Mouse (Mus musculus): Measurements from ENCODE around the gene Odf3. TPM values are rescaled to one million over a fixed set of nuclear protein-coding genes. Genes with fewer than 3 reads are reported as not detected.
A peak's percentile ranks its signal among the peaks of the same experiment; 100 is the strongest.
"Not testable (repeated sequence)": the region's sequence is repeated elsewhere in the genome, so short reads cannot be mapped to it uniquely, and the experiment has no call there.

Odf3 gene
- polyA plus RNA-seq, 1 experiment from 2014 or later = not detected

DNA sequence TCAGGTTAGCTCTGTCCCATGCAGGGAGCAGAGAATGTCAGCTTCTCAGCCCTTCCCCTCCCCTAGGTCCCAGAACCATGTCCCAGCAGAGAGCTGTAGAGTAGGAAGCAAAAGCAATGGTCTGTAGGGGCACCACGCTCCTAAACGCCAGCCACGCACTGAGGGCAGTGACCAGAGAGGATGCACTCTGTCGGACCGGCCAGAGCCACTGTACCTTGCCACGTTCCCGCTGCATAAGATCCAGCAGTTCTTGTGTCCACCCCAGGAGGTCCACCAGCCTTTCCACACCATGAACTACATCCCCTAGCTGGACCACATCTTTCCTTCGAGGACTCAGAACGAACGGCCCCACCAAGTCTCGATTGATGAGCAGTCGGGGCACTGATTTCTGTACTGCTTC is 17.2 kb downstream of the Odf3 start:
- Histone ChIP-seq H3K4me2 (ENCODE audit: low read depth, low read length) (no peak overlapping the region), H3K4me1 (ENCODE audit: control insufficient read depth, insufficient read depth, low read length) (no peaks in the 10 kb centered on the region), H3K36me3 (ENCODE audit: control insufficient read depth, insufficient read depth) (peaks cover 66% of the 10 kb centered on the region), H3K4me3 (ENCODE audit: low read length) (no peak overlapping the region), H3K27ac (ENCODE audit: low read length) (no peak overlapping the region), H3K9me3 (replicated peaks; ENCODE audit: control insufficient read depth, low read length) (no peaks in the 10 kb centered on the region), H3K9ac (ENCODE audit: low read length) (no peak overlapping the region), H3K27me3 (ENCODE audit: control insufficient read depth, insufficient read depth, low read length) (no peaks in the 10 kb centered on the region)
- ATAC-seq (replicated peaks; ENCODE audit: extremely low read depth, insufficient read depth, low FRiP score) = no peak
- 84% methylated on average over 12 of the region's 12 CpGs for WGBS

DNA sequence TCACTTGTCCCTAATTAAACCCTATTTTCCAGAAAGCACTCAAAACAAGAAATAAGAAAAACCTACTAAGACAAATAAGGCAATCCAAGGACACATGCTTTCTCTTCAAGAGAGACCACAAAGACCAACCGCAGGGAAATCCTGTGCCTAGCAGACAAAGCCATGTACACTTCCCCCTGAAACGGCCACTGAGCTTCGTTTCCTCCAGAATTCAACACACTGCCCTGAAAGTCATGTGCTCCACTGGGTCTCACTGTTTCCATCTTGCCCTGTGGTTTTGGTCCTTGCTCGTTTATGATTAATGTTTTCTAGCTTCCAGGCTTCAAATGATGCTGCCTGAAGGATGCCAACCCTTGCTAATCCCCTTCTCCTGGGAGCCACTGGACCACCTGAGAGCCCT is 26.6 kb downstream of the Odf3 start:
- H3K4me2 ChIP-seq (ENCODE audit: low read depth, low read length) = no peak overlapping the region
- 86% methylated on average over 4 of the region's 4 CpGs for WGBS
- H3K4me1 ChIP-seq (ENCODE audit: control insufficient read depth, insufficient read depth, low read length) = no peaks in the 10 kb centered on the region
- ATAC-seq (replicated peaks; ENCODE audit: extremely low read depth, insufficient read depth, low FRiP score) = no peak
- H3K36me3 ChIP-seq (ENCODE audit: control insufficient read depth, insufficient read depth) = peaks cover 24% of the 10 kb centered on the region
- H3K27me3 ChIP-seq (ENCODE audit: control insufficient read depth, insufficient read depth, low read length) = no peaks in the 10 kb centered on the region
- H3K9me3 ChIP-seq (replicated peaks; ENCODE audit: control insufficient read depth, low read length) = no peaks in the 10 kb centered on the region
- H3K27ac ChIP-seq (ENCODE audit: low read length) = no peak overlapping the region
- H3K9ac ChIP-seq (ENCODE audit: low read length) = no peak overlapping the region
- H3K4me3 ChIP-seq (ENCODE audit: low read length) = no peak overlapping the region

GRCm38 (mm10) chr7:140877364-140877763 is 29.8 kb downstream of the Odf3 start:
- ATAC-seq (replicated peaks; ENCODE audit: extremely low read depth, insufficient read depth, low FRiP score) = no peak
- H3K9me3 ChIP-seq (replicated peaks; ENCODE audit: control insufficient read depth, low read length) = no peaks in the 10 kb centered on the region
- peaks cover 21% of the 10 kb centered on the region for H3K36me3 ChIP-seq (ENCODE audit: control insufficient read depth, insufficient read depth)
- no peak overlapping the region for H3K4me3 ChIP-seq (ENCODE audit: low read length)
- H3K27ac ChIP-seq (ENCODE audit: low read length) = no peak overlapping the region
- 76% methylated on average over 6 of the region's 6 CpGs for WGBS
- H3K9ac ChIP-seq (ENCODE audit: low read length) = no peak overlapping the region
- no peaks in the 10 kb centered on the region for H3K27me3 ChIP-seq (ENCODE audit: control insufficient read depth, insufficient read depth, low read length)
- H3K4me1 ChIP-seq (ENCODE audit: control insufficient read depth, insufficient read depth, low read length) = peaks cover 11% of the 10 kb centered on the region; the same call in 1 of the 2 replicates
- no peak overlapping the region for H3K4me2 ChIP-seq (ENCODE audit: low read depth, low read length)

DNA sequence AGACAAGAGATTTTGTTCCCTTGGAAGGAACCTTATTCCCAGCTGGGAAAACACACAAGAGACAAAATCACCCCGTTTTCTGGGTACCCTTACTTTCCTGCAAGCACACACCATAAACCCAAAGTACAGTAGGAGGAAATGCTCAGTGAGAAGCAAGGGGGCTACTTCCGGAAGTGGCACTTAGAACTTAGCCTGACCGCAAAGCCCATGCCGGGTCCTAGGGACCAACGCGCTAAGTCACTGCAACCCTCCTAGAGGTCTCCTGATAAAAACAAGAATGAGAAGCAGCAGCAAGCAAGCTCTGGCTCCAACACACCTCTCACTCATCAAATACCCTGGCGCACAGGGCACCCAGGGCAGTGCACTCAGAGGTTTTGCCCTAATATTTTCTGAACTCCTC is 31.8 kb downstream of the Odf3 start:
- 74% methylated on average over 7 of the region's 7 CpGs for WGBS
- no peak for ATAC-seq (replicated peaks; ENCODE audit: extremely low read depth, insufficient read depth, low FRiP score)
- peak overlapping the region; percentile 17; the same call in 1 of the 2 replicates for H3K4me2 ChIP-seq (ENCODE audit: low read depth, low read length)

GRCm38 (mm10) chr7:140880419-140880818 is 32.8 kb downstream of the Odf3 start:
- peaks cover 16% of the 10 kb centered on the region for H3K4me1 ChIP-seq (ENCODE audit: control insufficient read depth, insufficient read depth, low read length)
- peaks cover 13% of the 10 kb centered on the region for H3K36me3 ChIP-seq (ENCODE audit: control insufficient read depth, insufficient read depth)
- no peaks in the 10 kb centered on the region for H3K9me3 ChIP-seq (replicated peaks; ENCODE audit: control insufficient read depth, low read length)
- peak overlapping the region; percentile 20; the same call in 1 of the 2 replicates for H3K27ac ChIP-seq (ENCODE audit: low read length)
- peak overlapping the region; percentile 73 for H3K4me2 ChIP-seq (ENCODE audit: low read depth, low read length)
- no peak for ATAC-seq (replicated peaks; ENCODE audit: extremely low read depth, insufficient read depth, low FRiP score)
- H3K27me3 ChIP-seq (ENCODE audit: control insufficient read depth, insufficient read depth, low read length) = no peaks in the 10 kb centered on the region
- 73% methylated on average over 3 of the region's 3 CpGs for WGBS
- H3K9ac ChIP-seq (ENCODE audit: low read length) = peak overlapping the region; percentile 88
- peak overlapping the region; percentile 97 for H3K4me3 ChIP-seq (ENCODE audit: low read length)

More for the DNA sequence above, 31.8 kb downstream of the Odf3 start:
- Histone ChIP-seq H3K27ac (ENCODE audit: low read length) (no peak overlapping the region), H3K27me3 (ENCODE audit: control insufficient read depth, insufficient read depth, low read length) (no peaks in the 10 kb centered on the region), H3K36me3 (ENCODE audit: control insufficient read depth, insufficient read depth) (peaks cover 20% of the 10 kb centered on the region), H3K9ac (ENCODE audit: low read length) (no peak overlapping the region), H3K4me3 (ENCODE audit: low read length) (no peak overlapping the region), H3K4me1 (ENCODE audit: control insufficient read depth, insufficient read depth, low read length) (peaks cover 16% of the 10 kb centered on the region), H3K9me3 (replicated peaks; ENCODE audit: control insufficient read depth, low read length) (no peaks in the 10 kb centered on the region)

DNA sequence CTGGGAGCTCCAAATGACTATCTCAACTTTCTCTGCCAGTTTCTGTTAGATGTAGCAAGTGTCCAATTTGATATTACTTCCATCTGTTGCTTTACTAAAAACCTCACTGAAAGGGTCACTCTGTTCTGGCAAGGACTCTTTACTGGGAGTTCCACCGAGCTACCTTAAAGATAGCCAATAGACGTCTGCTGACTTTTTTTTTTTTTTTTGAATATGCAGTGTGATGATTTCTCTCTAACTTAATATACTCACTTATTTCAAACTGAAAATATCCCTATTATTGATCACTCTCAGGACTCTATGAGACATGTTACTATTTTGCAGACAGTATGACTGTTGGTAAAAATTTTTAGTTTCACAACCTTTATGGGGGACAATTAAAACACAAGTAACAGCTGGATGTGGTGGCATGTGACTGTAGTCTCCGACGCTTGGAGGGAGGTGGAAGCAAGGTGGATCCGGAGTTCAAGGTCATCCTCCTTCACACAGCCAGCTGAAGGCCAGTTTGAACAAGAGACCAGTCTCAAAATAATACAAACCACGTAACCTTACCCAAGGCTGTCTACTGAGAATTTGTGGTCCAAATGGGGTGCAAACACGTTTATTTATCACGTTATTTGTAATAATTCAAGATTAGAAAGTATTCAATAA is 33.4 kb downstream of the Odf3 start:
- Histone ChIP-seq H3K4me1 (ENCODE audit: control insufficient read depth, insufficient read depth, low read length) (peaks cover 16% of the 10 kb centered on the region), H3K27me3 (ENCODE audit: control insufficient read depth, insufficient read depth, low read length) (no peaks in the 10 kb centered on the region), H3K4me2 (ENCODE audit: low read depth, low read length) (peak overlapping the region; percentile 73), H3K36me3 (ENCODE audit: control insufficient read depth, insufficient read depth) (peaks cover 9% of the 10 kb centered on the region), H3K27ac (ENCODE audit: low read length) (peak overlapping the region; percentile 92), H3K9ac (ENCODE audit: low read length) (peak overlapping the region; percentile 88), H3K4me3 (ENCODE audit: low read length) (peak overlapping the region; percentile 97), H3K9me3 (replicated peaks; ENCODE audit: control insufficient read depth, low read length) (no peaks in the 10 kb centered on the region)
- 6% methylated on average over 8 of the region's 8 CpGs for WGBS
- ATAC-seq (replicated peaks; ENCODE audit: extremely low read depth, insufficient read depth, low FRiP score) = no peak

- H3K9ac ChIP-seq (ENCODE audit: low read length) = peak within 1 kb of the TSS; percentile 88
- H3K4me3 ChIP-seq (ENCODE audit: low read length) = peak within 1 kb of the TSS; percentile 97
- ATAC-seq (replicated peaks; ENCODE audit: extremely low read depth, insufficient read depth, low FRiP score) = peak; percentile 97
- H3K9me3 ChIP-seq (replicated peaks; ENCODE audit: control insufficient read depth, low read length) = no peaks in the 10 kb centered on the region
- peak within 1 kb of the TSS; percentile 73 for H3K4me2 ChIP-seq (ENCODE audit: low read depth, low read length)
- H3K36me3 ChIP-seq (ENCODE audit: control insufficient read depth, insufficient read depth) = peaks cover 9% of the 10 kb centered on the region
- peak within 1 kb of the TSS; percentile 92 for H3K27ac ChIP-seq (ENCODE audit: low read length)
- H3K27me3 ChIP-seq (ENCODE audit: control insufficient read depth, insufficient read depth, low read length) = no peaks in the 10 kb centered on the region
- WGBS = under 1% methylated on average over 59 of the region's 59 CpGs
- peaks cover 16% of the 10 kb centered on the region for H3K4me1 ChIP-seq (ENCODE audit: control insufficient read depth, insufficient read depth, low read length)
Observed at GRCm38 (mm10) chr7:140881696-140882468, 34.3 kb downstream of the Odf3 start, which contains the start of the genes Psmd13 and Sirt3. Psmd13 (plus strand) TSS chr7:140881968. Sirt3 (minus strand) TSS chr7:140882309.

GRCm38 (mm10) chr7:140882469-140882803 is 34.8 kb downstream of the Odf3 start:
- H3K27ac ChIP-seq (ENCODE audit: low read length) = peak overlapping the region; percentile 92

GRCm38 (mm10) chr7:140890636-140891035 is 43.0 kb downstream of the Odf3 start:
- not testable (repeated sequence) for H3K27ac ChIP-seq (ENCODE audit: low read length); ATAC-seq (replicated peaks; ENCODE audit: extremely low read depth, insufficient read depth, low FRiP score); H3K27me3 ChIP-seq (ENCODE audit: control insufficient read depth, insufficient read depth, low read length); H3K4me2 ChIP-seq (ENCODE audit: low read depth, low read length); H3K9me3 ChIP-seq (replicated peaks; ENCODE audit: control insufficient read depth, low read length); H3K4me3 ChIP-seq (ENCODE audit: low read length); H3K9ac ChIP-seq (ENCODE audit: low read length); H3K4me1 ChIP-seq (ENCODE audit: control insufficient read depth, insufficient read depth, low read length)
- H3K36me3 ChIP-seq (ENCODE audit: control insufficient read depth, insufficient read depth) = peaks cover 46% of the 10 kb centered on the region
- WGBS = 95% methylated on average over 16 of the region's 16 CpGs

More at GRCm38 (mm10) chr7:140882469-140882803, 34.8 kb downstream of the Odf3 start:
- Histone ChIP-seq H3K27me3 (ENCODE audit: control insufficient read depth, insufficient read depth, low read length) (no peaks in the 10 kb centered on the region), H3K4me1 (ENCODE audit: control insufficient read depth, insufficient read depth, low read length) (peaks cover 16% of the 10 kb centered on the region), H3K9me3 (replicated peaks; ENCODE audit: control insufficient read depth, low read length) (no peaks in the 10 kb centered on the region), H3K4me2 (ENCODE audit: low read depth, low read length) (peak overlapping the region; percentile 73), H3K4me3 (ENCODE audit: low read length) (peak overlapping the region; percentile 97), H3K36me3 (ENCODE audit: control insufficient read depth, insufficient read depth) (peaks cover 14% of the 10 kb centered on the region), H3K9ac (ENCODE audit: low read length) (peak overlapping the region; percentile 88)
- 1% methylated on average over 12 of the region's 12 CpGs for WGBS
- no peak; the same call in 1 of the 2 replicates for ATAC-seq (replicated peaks; ENCODE audit: extremely low read depth, insufficient read depth, low FRiP score)

Data from heart, embryonic 16.5 days (tissue).